Mouse (Mus musculus) bone marrow, adult 2 months (tissue): ENCODE results near the gene Arhgap10. TPM values are rescaled to one million over a fixed set of nuclear protein-coding genes. Genes with fewer than 3 reads are reported as not detected.

Experiments
- H3K27ac ChIP-seq: fragments of 200-500 bp; 2 replicates; pipeline ENCODE4 v1.5.1; 2012; ENCODE audit warnings: low read depth, mild to moderate bottlenecking, control low read depth, inconsistent platforms, low read length; ENCODE audit not compliant: control insufficient read depth, poor library complexity, insufficient read depth
- H3K4me1 ChIP-seq: fragments of 200-500 bp; 2 replicates; pipeline ENCODE4 v1.6.1; 2011; ENCODE audit warnings: low read length; ENCODE audit not compliant: control insufficient read depth, insufficient read depth
- H3K4me3 ChIP-seq: fragments of 200-500 bp; replicated peaks from 2 replicates; pipeline ENCODE3; 2011; ENCODE audit warnings: mild to moderate bottlenecking, low read depth, low read length, control low read depth; ENCODE audit not compliant: control insufficient read depth
- CTCF ChIP-seq: fragments of 200-500 bp; IDR thresholded peaks from 2 replicates; pipeline ENCODE4 v1.5.1; 2011; ENCODE audit warnings: low read length, control low read depth; ENCODE audit not compliant: control insufficient read depth, insufficient read depth
- POLR2A ChIP-seq: fragments of 200-500 bp; IDR thresholded peaks from 2 replicates; pipeline ENCODE4 v1.6.1; 2011; ENCODE audit warnings: low read depth, mild to moderate bottlenecking, control low read depth, low read length, borderline replicate concordance; ENCODE audit not compliant: control insufficient read depth
- WGBS: fragments of 180-500 bp; shearing (Covaris S2); methylation state at CpG from one replicate; pipeline ENCODE4 v1.1.7; 2018; 5-methylcytosine and 5-hydroxymethylcytosine counted together
- polyA plus RNA-seq: library from polyadenylated mRNA; stranded (reverse); fragments of >200 nt; gene quantifications from 2 replicates; pipeline ENCODE4 v1.2.4, GENCODE M21; 2011; ENCODE audit warnings: low replicate concordance; ENCODE audit not compliant: missing spikeins, insufficient read depth, insufficient read length

Gene Arhgap10
- polyA plus RNA-seq = 6.4 and 11.8 TPM in 2 replicates

DNA sequence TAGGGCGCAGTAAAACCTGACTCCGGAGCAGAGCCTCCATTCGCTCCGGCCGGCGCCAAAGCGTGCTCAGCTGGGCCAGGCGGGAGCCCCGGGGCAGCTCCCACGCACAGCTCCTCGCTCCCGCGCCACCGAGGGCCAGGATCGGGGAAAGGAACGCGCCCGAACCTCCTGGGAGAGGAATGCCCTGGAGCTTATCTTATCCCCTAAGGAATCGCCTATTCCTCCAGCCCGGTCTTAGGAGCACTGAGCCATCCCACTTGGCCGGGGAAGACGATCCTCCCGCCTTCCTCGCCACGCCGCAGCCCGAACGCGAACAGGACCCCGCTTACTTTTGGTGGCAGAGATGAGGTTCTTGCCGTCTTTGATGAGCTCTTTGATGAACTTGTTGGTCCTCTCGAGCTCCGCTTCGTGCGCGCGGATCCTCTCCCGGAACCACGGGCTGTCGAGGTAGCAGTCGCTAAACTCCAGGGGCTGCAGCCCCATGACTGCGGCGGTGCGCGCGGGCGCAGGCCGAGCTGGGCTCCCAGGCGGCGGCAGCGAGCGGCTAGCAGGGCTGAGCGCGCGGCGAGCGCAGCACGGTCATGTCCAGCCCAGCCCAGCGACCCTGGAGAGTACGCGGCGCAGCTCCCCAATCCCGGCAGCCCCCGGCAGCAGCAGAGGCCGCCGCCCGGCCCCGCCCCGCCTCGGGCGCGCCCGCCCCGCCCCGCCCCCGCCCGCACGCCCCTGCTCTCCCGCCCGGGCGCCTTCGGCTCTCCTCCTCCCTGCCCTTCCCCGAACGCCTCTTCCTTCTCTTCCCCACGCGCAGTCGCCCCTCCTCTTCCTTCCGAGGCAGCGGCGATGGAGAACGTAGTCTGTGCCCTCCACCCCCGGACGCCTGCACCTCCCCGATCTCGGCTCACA, at the start of gene Arhgap10:
Gene Arhgap10, minus strand, starts transcription at position 653 of the 900 bp plus-strand sequence.
- under 1% methylated on average over 69 of the region's 95 CpGs for WGBS
- H3K4me3 ChIP-seq = peak within 1 kb of the TSS; percentile 91
- no peaks in the 10 kb centered on the region; the same call in 1 of the 2 replicates for H3K4me1 ChIP-seq
- peak within 1 kb of the TSS; percentile 33; the same call in 1 of the 2 replicates for H3K27ac ChIP-seq
- TF ChIP-seq POLR2A (no peak; the same call in 1 of the 2 replicates), CTCF (no peak)

DNA sequence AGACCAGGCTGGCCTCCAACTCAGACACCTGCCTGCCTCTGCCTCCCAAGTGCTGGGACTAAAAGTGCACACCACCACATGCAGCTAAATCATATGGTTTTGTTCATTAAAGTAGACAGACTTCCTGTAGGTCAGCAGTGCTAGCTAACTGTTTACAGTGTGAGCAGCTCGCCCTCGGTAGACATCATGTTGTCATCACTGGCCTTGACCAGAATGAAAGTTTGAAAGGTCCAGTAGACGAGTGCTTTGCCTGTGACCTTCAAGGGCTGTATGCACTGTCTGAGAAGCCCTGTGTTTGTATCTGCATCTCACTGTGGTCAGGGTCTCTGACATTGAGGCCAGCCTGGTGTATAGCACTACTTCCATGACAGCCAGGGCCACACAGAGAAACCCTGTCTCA, 43.7 kb upstream of the Arhgap10 start:
- TF ChIP-seq POLR2A = no peak
- no peak for TF ChIP-seq CTCF
- Histone ChIP-seq H3K27ac (no peak overlapping the region), H3K4me1 (no peaks in the 10 kb centered on the region), H3K4me3 (no peak overlapping the region)
- 81% methylated on average over 3 of the region's 3 CpGs for WGBS

DNA sequence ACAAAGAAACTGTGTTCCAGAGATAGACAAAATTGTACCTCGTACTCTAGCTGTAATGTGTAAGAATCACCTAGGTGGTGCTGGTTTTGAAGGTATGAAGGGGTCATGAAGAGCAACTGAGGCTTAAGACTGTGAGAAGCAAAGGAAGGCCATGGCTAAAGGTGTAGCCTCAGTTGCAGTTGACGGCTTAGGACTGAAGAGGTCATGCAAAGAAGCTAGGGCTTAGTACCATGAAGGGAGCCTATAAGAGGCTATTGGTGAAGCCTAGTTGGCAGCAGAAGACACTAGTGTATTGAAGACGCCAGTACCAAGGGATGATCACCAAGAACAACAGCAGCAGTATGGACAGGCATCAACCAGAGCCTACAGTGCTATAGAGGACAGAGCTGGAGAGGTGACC, 34.7 kb upstream of the Arhgap10 start:
- TF ChIP-seq POLR2A = no peak
- no peak for TF ChIP-seq CTCF
- H3K4me3 ChIP-seq = no peak overlapping the region
- H3K4me1 ChIP-seq = no peaks in the 10 kb centered on the region; the same call in 1 of the 2 replicates
- WGBS = 92% methylated on average over 3 of the region's 3 CpGs
- H3K27ac ChIP-seq = no peak overlapping the region

DNA sequence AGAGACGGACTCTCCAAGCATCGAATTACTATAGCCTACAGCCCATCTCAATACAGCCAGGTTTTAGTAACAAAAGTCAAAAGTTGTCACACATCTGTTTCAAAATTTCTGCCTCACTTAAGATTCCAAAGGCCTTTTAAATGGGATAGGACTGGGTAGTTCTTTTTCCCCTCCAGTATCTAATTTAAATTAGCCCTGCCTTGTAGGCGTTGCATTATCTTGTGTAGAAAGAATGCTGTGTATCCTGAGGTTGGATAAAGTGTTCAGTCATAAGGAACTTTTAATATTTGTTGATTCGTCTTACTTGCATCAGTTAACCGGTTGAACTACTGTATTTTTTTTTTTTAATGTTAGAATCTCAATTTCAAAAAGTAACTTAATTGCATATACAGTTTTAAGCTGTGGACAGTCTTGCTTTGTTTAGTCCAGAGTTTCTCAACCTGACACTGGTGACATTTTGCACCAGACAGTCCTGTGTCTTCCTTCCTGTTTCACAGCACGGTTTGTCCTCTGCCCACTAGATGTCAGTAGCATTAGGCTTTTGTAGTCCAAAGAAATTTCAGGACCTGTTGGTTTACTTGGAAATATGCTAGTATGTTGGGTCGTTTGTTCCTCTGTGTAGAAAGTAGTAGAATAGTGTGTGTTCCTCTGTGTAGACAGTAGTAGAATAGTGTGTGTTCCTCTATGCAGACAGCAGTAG, 32.3 kb upstream of the Arhgap10 start:
- H3K4me3 ChIP-seq = peak overlapping the region; percentile 85
- no peak for TF ChIP-seq POLR2A
- peak; percentile 35 for TF ChIP-seq CTCF
- WGBS = 2% methylated on average over 7 of the region's 7 CpGs
- H3K27ac ChIP-seq = peak overlapping the region; percentile 90; the same call in 1 of the 2 replicates
- no peaks in the 10 kb centered on the region; the same call in 1 of the 2 replicates for H3K4me1 ChIP-seq

DNA sequence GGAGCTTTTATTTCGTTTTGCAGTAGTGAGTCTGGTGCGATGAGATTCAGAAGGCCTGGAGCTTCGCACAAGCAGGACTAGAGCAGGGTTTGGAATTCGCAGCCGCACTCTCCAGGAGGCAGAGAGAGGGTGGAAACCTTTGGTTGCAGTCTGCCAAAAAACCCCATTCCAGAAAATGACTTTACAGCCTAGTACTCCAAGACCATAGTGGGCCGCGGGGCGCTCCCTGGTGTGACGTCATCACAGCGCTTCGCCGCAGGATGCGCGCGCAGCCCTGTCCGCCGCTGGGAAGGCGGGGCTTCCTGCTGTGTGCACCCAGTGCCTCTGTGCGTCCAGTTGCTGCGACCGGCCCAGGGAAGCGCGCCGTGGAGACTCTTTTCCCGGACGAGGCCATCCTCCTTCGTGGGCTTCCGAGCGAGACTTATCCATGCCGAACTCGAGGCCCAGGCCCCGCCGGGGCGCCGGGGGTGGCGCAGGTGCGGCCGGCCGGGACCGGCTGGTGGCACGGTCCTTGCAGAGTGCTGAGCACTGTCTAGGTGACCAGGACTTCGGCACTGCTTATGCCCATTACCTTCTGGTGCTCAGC, 31.5 kb upstream of the Arhgap10 start, which contains the start of gene Prmt9:
Gene Prmt9, plus strand, starts transcription at position 277 of the 586 bp plus-strand sequence.
- Histone ChIP-seq H3K27ac (peak within 1 kb of the TSS; percentile 90), H3K4me3 (peak within 1 kb of the TSS; percentile 85), H3K4me1 (no peaks in the 10 kb centered on the region; the same call in 1 of the 2 replicates)
- TF ChIP-seq POLR2A (peak; percentile 85; the same call in 1 of the 2 replicates), CTCF (no peak)
- WGBS = 5% methylated on average over 42 of the region's 42 CpGs

DNA sequence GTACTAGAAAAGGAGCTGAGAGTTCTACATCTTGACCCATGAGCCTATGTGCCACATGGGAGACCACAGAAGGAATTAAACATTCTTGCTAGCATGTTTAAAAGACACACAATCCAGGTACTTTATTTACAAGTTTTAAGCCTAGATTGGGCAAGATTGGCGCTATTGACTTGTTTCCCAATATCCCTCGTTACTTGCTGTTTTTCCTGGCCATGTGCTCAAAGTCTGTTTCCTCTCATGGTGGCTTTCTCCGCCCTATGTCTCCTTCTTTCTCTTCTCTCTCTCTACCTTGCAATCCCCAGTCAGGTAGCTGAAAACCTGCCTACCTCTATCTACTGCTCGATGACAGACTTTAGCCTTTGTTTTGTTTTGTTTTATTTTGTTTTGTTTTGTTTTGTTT, 27.9 kb upstream of the Arhgap10 start:
- WGBS = 56% methylated on average over 4 of the region's 4 CpGs
- TF ChIP-seq CTCF = no peak
- no peak for TF ChIP-seq POLR2A
- Histone ChIP-seq H3K27ac (no peak overlapping the region), H3K4me3 (no peak overlapping the region), H3K4me1 (no peaks in the 10 kb centered on the region)

DNA sequence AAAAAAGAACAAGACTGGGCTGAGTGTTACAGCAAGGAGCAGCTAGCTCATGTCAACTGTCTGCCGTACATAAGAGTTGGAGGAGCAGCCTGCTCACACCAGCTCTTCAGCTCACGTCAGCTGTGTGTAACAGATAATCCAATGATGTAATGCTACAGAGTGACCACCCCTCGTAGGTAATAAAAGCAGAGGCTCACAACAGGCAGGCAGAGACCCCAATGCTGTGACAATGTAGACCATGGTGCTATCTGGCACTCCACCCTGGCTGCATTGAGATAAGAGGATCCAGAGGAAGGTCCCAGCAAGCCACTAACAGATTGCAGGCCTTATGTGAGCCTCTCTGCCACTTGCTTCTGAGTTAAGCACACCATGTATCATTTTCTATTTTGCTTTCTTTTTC, 26.7 kb upstream of the Arhgap10 start:
- Histone ChIP-seq H3K4me1 (no peaks in the 10 kb centered on the region), H3K27ac (no peak overlapping the region), H3K4me3 (no peak overlapping the region)
- TF ChIP-seq POLR2A (no peak), CTCF (no peak)
- 55% methylated on average over 3 of the region's 3 CpGs for WGBS

DNA sequence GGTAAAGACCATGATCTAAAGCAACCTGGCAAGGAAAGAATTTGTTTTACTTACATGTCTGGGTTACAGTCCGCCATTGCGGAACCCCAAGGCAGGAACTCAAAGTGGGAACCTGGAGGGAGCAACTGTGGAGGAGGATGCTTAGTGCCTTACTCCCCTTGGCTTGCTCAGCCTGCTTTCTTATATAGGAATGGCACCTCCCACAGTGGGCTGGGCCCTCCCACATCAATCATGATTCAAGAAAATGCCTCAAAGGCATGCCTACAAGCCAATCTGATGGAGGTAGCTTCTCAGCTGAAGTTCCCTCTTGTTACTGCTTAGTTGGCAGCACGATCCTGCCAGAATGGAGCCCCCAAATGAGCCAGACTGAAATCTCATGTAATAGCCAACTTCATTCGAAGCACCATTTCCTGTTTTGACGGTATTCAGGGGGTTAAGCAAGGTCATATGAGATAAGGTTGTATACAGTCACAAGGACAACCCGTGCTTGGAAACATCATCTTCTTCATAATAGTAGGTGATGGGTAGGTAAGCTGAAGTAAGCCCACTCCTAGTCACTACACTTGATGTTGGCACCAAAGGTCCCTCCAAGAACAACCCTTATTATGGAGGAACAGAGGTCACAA, 25.5 kb upstream of the Arhgap10 start:
- WGBS = 45% methylated on average over 6 of the region's 6 CpGs
- no peak for TF ChIP-seq POLR2A
- no peak for TF ChIP-seq CTCF
- Histone ChIP-seq H3K4me1 (no peaks in the 10 kb centered on the region), H3K4me3 (no peak overlapping the region), H3K27ac (no peak overlapping the region)
